Mouse (Mus musculus) lung, postnatal 0 days (tissue): Measurements from ENCODE around the gene Slc25a33. TPM values are rescaled to one million over a fixed set of nuclear protein-coding genes. Genes with fewer than 3 reads are reported as not detected.
A peak's percentile ranks its signal among the peaks of the same experiment; 100 is the strongest.

ENCODE experiments used
- ATAC-seq: fragments of 200-750 bp; cut with Nextera tagmentation; 2 replicates; pipeline ENCODE4 v1.8.0; 2017; ENCODE audit warnings: moderate library complexity
- DNase-seq: peaks from one replicate; pipeline ENCODE4 v3.0.0-alpha.2; 2016; ENCODE audit warnings: low spot score
- H3K27ac ChIP-seq: fragments of 300-500 bp; sonication (generic); 2 replicates; pipeline ENCODE4 v1.5.1; 2014; ENCODE audit warnings: antibody characterized with exemption, mild to moderate bottlenecking, low read length, mixed read lengths
- H3K27me3 ChIP-seq: fragments of 300-500 bp; sonication (generic); replicated peaks from 2 replicates; pipeline ENCODE4 v1.6.1; 2014; ENCODE audit warnings: low read length, mixed read lengths; ENCODE audit not compliant: insufficient read depth
- H3K36me3 ChIP-seq: fragments of 300-500 bp; sonication (generic); 2 replicates; pipeline ENCODE4 v1.6.1; 2014; ENCODE audit warnings: low read length, mixed read lengths; ENCODE audit not compliant: insufficient read depth
- H3K4me1 ChIP-seq: fragments of 300-500 bp; sonication (generic); 2 replicates; pipeline ENCODE4 v1.6.1; 2014; ENCODE audit warnings: antibody characterized with exemption, low read depth, low read length, mixed read lengths; ENCODE audit not compliant: insufficient read depth
- H3K4me2 ChIP-seq: fragments of 300-500 bp; sonication (generic); replicated peaks from 2 replicates; pipeline ENCODE4 v1.6.1; 2014; ENCODE audit warnings: low read depth, mild to moderate bottlenecking, low read length, moderate library complexity, mixed read lengths
- H3K4me3 ChIP-seq: fragments of 300-500 bp; sonication (generic); 2 replicates; pipeline ENCODE4 v1.5.1; 2014; ENCODE audit warnings: low read depth, low read length
- H3K9ac ChIP-seq: fragments of 300-500 bp; sonication (generic); replicated peaks from 2 replicates; pipeline ENCODE4 v1.6.1; 2014; ENCODE audit warnings: low read depth, mild to moderate bottlenecking
- H3K9me3 ChIP-seq: fragments of 300-500 bp; sonication (generic); 2 replicates; pipeline ENCODE4 v1.6.1; 2016; ENCODE audit warnings: low read length, mixed read lengths
- CTCF ChIP-seq: IDR thresholded peaks from 2 replicates; pipeline ENCODE4 v1.5.1; 2016; ENCODE audit warnings: antibody characterized with exemption, mild to moderate bottlenecking
- EP300 ChIP-seq: IDR thresholded peaks from 2 replicates; pipeline ENCODE4 v1.6.1; 2016; ENCODE audit warnings: antibody characterized with exemption, mild to moderate bottlenecking, control low read depth
- WGBS: fragments of 180-500 bp; shearing (Covaris S2); extraction: QIAGEN DNeasy Blood & Tissue Kit; methylation state at CpG from one replicate; pipeline ENCODE4 v1.1.7; 2014; 5-methylcytosine and 5-hydroxymethylcytosine counted together
- polyA plus RNA-seq: library from polyadenylated mRNA; unstranded; fragments of >200 nt; fragmentation: Nextera tagmentation; extraction: Ambion mirVana; gene quantifications from 2 replicates; pipeline ENCODE4 v1.2.1, GENCODE M21; 2015

Slc25a33 gene
- polyA plus RNA-seq, 1 experiment from 2014 or later, result 8.6 TPM

GRCm38 (mm10) chr4:149710510-149710909, 63.6 kb downstream of the Slc25a33 start:
- 23% methylated on average over 5 of the region's 5 CpGs for WGBS
- no peak overlapping the region for H3K4me2 ChIP-seq
- H3K9me3 ChIP-seq, result no peaks in the 10 kb centered on the region
- no peak overlapping the region for H3K9ac ChIP-seq
- H3K4me3 ChIP-seq, result no peak overlapping the region
- no peak overlapping the region for H3K27ac ChIP-seq
- TF ChIP-seq CTCF, result peak; percentile 90
- no peak for TF ChIP-seq EP300
- no peaks in the 10 kb centered on the region for H3K27me3 ChIP-seq
- no peaks in the 10 kb centered on the region for H3K4me1 ChIP-seq
- no peaks in the 10 kb centered on the region for H3K36me3 ChIP-seq
- peak; percentile 90 for DNase-seq
- ATAC-seq, result peak; percentile 89

- 83% methylated on average over 8 of the region's 8 CpGs for WGBS
- no peak for ATAC-seq
- H3K9me3 ChIP-seq, result no peaks in the 10 kb centered on the region
Observed at GRCm38 (mm10) chr4:149705941-149706340, 68.1 kb downstream of the Slc25a33 start.

GRCm38 (mm10) chr4:149705298-149705697, 68.8 kb downstream of the Slc25a33 start:
- TF ChIP-seq EP300, result no peak
- TF ChIP-seq CTCF, result no peak
- Histone ChIP-seq H3K4me2 (no peak overlapping the region), H3K36me3 (no peaks in the 10 kb centered on the region), H3K27ac (no peak overlapping the region), H3K4me3 (no peak overlapping the region), H3K4me1 (no peaks in the 10 kb centered on the region), H3K27me3 (no peaks in the 10 kb centered on the region), H3K9ac (no peak overlapping the region), H3K9me3 (no peaks in the 10 kb centered on the region)
- DNase-seq (no peak), ATAC-seq (peak; percentile 49; the same call in 1 of the 2 replicates)
- WGBS, result 44% methylated on average over 7 of the region's 7 CpGs

More at GRCm38 (mm10) chr4:149705941-149706340, 68.1 kb downstream of the Slc25a33 start:
- TF ChIP-seq CTCF (no peak), EP300 (no peak)
- H3K27me3 ChIP-seq, result no peaks in the 10 kb centered on the region
- no peaks in the 10 kb centered on the region for H3K36me3 ChIP-seq
- H3K4me2 ChIP-seq, result no peak overlapping the region
- no peaks in the 10 kb centered on the region for H3K4me1 ChIP-seq
- DNase-seq, result no peak
- H3K27ac ChIP-seq, result no peak overlapping the region
- no peak overlapping the region for H3K4me3 ChIP-seq
- no peak overlapping the region for H3K9ac ChIP-seq

GRCm38 (mm10) chr4:149702210-149702979, 71.7 kb downstream of the Slc25a33 start, which contains the start of gene Pik3cd:
Gene Pik3cd, minus strand, starts transcription at chr4:149702571.
- Histone ChIP-seq H3K9ac (no peak within 1 kb of the TSS), H3K27ac (no peak within 1 kb of the TSS), H3K4me2 (no peak within 1 kb of the TSS), H3K9me3 (no peaks in the 10 kb centered on the region), H3K36me3 (no peaks in the 10 kb centered on the region), H3K4me1 (no peaks in the 10 kb centered on the region), H3K27me3 (no peaks in the 10 kb centered on the region), H3K4me3 (no peak within 1 kb of the TSS)
- ATAC-seq (peak; percentile 48), DNase-seq (peak; percentile 35)
- no peak for TF ChIP-seq CTCF
- TF ChIP-seq EP300, result no peak
- 48% methylated on average over 19 of the region's 19 CpGs for WGBS

GRCm38 (mm10) chr4:149701426-149702209, 72.5 kb downstream of the Slc25a33 start:
- no peaks in the 10 kb centered on the region for H3K27me3 ChIP-seq
- WGBS, result 56% methylated on average over 18 of the region's 18 CpGs
- no peak overlapping the region for H3K4me2 ChIP-seq
- no peaks in the 10 kb centered on the region for H3K9me3 ChIP-seq
- no peaks in the 10 kb centered on the region for H3K36me3 ChIP-seq
- DNase-seq (peak; percentile 40), ATAC-seq (no peak)
- no peaks in the 10 kb centered on the region for H3K4me1 ChIP-seq
- no peak overlapping the region for H3K9ac ChIP-seq
- H3K27ac ChIP-seq, result no peak overlapping the region
- no peak overlapping the region for H3K4me3 ChIP-seq
- no peak for TF ChIP-seq EP300
- TF ChIP-seq CTCF, result no peak

- H3K4me3 ChIP-seq, result no peak overlapping the region
- ATAC-seq (no peak), DNase-seq (no peak)
- no peaks in the 10 kb centered on the region for H3K9me3 ChIP-seq
- no peaks in the 10 kb centered on the region for H3K36me3 ChIP-seq
- H3K9ac ChIP-seq, result no peak overlapping the region
- no peak overlapping the region for H3K4me2 ChIP-seq
- no peak overlapping the region for H3K27ac ChIP-seq
- H3K4me1 ChIP-seq, result no peaks in the 10 kb centered on the region
- H3K27me3 ChIP-seq, result no peaks in the 10 kb centered on the region
- WGBS, result 65% methylated on average over 4 of the region's 4 CpGs
- TF ChIP-seq CTCF (no peak), EP300 (no peak)
Observed at GRCm38 (mm10) chr4:149699953-149700352, 74.1 kb downstream of the Slc25a33 start.
